Mouse (Mus musculus): ENCODE measurements around the gene Fnip2.

GRCm38 (mm10) chr3:79527521-79527920, 40.1 kb downstream of the Fnip2 start:
- no peak for TF ChIP-seq CHD2 (IDR thresholded peaks at IDR 0.05; ENCODE audit: low read depth, low read length)
- TF ChIP-seq ZNF384 (IDR thresholded peaks at IDR 0.05; ENCODE audit: low read depth, low read length): no peak
